Mouse (Mus musculus) layer of hippocampus, adult 2 months (tissue): ENCODE results near the gene Atad1. TPM values are rescaled to one million over a fixed set of nuclear protein-coding genes. Genes with fewer than 3 reads are reported as not detected.
A peak's percentile ranks its signal among the peaks of the same experiment; 100 is the strongest.
"Not testable (repeated sequence)": the region's sequence is repeated elsewhere in the genome, so short reads cannot be mapped to it uniquely, and the experiment has no call there.

ENCODE experiments used
- DNase-seq, 2 experiments: peaks; one replicate each; pipeline ENCODE4 v3.0.0; 2022; ENCODE audit warnings: low spot score in 2 of 2
- H3K27ac ChIP-seq: fragments of 200-600 bp; 2 replicates; pipeline ENCODE4 v1.8.1; 2022
- H3K4me3 ChIP-seq: fragments of 200-600 bp; 2 replicates; pipeline ENCODE4 v1.8.1; 2022; ENCODE audit warnings: mild to moderate bottlenecking
- CTCF ChIP-seq: fragments of 200-600 bp; conservative IDR thresholded peaks from 2 replicates; pipeline ENCODE4 v1.8.1; 2022; ENCODE audit warnings: antibody characterized with exemption, mild to moderate bottlenecking, moderate library complexity
- long read RNA-seq, 2 experiments: library from polyadenylated mRNA; stranded (forward); transcript quantifications; one replicate each; pipeline ENCODE4 v2.0.0; 2021; ENCODE audit warnings: borderline mapping rate in 2 of 2
- total RNA-seq, 2 experiments: library from RNA; stranded (reverse); gene quantifications; 2 replicates each; pipeline ENCODE4 v1.2.3; 2021

The Atad1 gene
- total RNA-seq = 10 to 100 TPM; 91.7 to 92.5 TPM
- long read RNA-seq, experiment 1, transcript Atad1-203 (10 exons, 3,771 nt) = major isoform, 56 of 67 reads
- long read RNA-seq, experiment 1, partial matches to known transcripts = 2 of 67 reads
- long read RNA-seq, experiment 1, other reads (novel, unspliced or antisense) = 8 of 67 reads
- long read RNA-seq, experiment 2, transcript Atad1-203 (10 exons, 3,771 nt) = major isoform, 97 of 113 reads
- long read RNA-seq, experiment 2, partial matches to known transcripts = 12 of 113 reads
- long read RNA-seq, experiment 2, other reads (novel, unspliced or antisense) = 4 of 113 reads

DNA sequence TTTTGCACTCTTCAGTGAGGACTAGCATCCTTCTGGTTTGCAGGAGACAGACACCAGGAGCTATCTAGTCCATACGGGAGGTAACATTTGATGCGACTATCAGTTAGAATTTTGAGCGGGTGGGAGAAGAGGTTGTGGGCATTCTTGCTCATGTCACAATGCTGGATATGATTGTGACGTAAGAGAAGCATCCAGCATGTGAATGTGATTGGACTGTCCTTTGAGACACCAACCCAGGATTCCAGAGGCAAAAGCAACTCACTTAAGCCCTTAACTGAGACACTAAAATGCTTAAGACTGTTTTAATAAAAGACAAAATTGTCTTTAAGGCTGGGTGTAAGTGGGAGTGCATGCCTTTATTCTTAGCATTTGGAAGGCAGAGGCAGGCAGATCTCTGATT lies at the start of gene Atad1:
Atad1 (minus strand) TSS at position 101 of the 400 bp plus-strand sequence.
- Histone ChIP-seq H3K27ac (no peak within 1 kb of the TSS), H3K4me3 (no peak within 1 kb of the TSS)
- no peak for TF ChIP-seq CTCF
- DNase-seq = no peak

DNA sequence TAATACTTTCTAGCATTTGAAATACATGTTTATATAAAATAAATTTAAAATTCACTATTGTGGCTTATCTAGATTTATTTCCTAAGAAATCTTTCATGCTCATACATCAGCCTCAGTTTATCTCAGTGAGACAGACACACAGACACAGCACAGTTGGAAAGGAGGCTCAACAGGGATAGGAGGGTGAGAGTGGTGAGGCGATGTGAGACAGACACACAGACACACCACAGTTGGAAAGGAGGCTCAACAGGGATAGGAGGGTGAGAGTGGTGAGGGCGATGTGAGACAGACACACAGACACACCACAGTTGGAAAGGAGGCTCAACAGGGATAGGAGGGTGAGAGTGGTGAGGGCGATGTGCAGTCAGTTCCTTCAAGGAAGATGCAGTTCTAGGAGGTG lies 48.4 kb upstream of the Atad1 start:
- H3K4me3 ChIP-seq, DNase-seq: not testable (repeated sequence)
- peak overlapping the region; percentile 32; the same call in 1 of the 2 replicates for H3K27ac ChIP-seq

DNA sequence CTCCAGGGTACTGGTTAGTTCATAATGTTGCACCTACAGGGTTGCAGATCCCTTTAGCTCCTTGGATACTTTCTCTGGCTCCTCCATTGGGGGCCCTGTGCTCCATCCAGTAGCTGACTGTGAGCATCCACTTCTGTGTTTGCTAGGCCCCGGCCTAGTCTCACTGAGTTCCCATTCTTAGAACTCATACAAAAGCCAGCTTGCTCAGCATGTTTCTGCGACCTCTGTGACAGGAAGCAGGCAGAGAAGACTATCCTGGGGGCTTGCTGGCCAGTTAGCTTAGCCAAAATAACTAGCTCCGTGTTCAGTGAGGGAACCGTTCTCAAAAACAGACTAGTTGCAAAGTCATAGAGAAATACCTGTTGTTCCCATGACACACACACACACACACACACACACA lies 47.8 kb upstream of the Atad1 start:
- H3K4me3 ChIP-seq, DNase-seq, H3K27ac ChIP-seq: not testable (repeated sequence)

DNA sequence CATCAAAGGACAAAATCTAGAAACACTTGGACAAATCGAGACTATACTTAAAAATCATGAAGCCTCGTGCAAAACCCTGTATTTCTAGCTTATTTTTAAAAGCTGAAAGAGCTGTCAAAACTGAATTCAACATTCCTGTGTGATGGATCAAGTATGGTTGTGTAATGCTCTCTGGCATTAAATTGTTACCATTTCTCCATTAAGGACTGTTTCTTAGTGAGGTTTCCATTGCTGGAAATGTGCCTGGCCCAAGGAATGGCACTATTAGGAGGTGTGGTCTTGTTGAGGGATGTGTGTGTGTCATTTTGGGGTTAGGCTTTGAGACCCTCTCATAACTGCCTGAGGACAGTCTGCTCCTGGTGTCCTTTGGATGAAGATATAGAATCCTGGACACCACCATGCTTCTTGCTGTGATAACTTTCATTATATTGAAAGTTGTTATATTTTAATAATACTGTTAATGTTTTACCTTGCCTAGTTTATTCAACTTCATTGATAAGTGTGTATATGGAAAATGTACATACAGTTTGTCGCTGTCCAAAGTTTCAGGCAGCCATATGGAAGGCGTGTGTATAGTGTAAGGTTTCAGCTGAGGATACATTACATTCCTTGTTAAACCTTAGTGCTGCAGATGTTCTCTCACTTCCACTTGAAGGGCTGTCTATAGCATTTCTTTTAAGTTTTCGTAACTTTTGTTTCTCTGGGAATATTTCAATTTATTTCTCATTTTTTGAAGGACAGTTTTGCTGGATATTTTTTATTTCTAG lies 41.9 kb upstream of the Atad1 start:
- H3K4me3 ChIP-seq = no peak overlapping the region
- no peak for TF ChIP-seq CTCF
- DNase-seq = no peak
- no peak overlapping the region for H3K27ac ChIP-seq

DNA sequence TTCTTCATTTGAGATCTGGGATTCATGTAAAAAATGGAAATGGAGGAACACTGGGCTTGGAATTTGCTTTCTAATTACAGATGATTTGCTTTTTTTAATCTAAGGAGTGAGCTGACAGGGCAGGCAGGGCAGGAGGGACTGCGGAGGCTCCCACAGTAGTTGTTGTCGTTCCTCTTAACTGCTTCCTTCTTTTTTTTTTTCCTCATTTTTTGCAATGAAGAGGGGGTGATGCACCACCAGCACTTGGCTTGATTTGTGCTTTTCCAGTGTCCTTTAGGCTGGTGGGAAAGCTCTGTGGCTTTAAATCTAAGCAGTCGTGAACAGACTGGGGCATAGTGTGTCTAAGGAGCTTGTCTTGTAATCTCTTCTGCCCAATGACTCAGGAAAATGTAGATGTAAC lies 39.5 kb upstream of the Atad1 start:
- Histone ChIP-seq H3K4me3 (no peak overlapping the region), H3K27ac (no peak overlapping the region)
- no peak for DNase-seq
- no peak for TF ChIP-seq CTCF

DNA sequence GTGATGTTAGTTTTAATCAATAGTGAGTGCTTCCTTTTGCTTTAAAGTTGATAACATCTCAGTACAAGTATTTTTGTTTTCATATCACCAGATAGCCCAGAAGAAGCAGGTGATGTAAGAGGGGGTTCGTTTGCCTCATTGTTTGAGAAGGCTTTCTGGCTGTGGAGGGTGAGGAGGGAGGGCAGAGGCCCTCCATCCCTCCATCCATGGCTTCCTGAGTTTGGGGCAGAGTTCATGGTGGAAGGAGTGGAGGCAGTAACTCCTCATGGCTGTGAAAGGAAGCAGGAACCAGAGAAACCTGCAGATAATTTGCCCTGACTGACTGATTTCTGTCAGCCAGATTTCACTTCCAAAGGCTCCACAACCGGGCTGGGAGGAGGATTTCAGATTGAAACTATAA lies 38.8 kb upstream of the Atad1 start:
- TF ChIP-seq CTCF = no peak
- no peak for DNase-seq
- H3K4me3 ChIP-seq = no peak overlapping the region
- H3K27ac ChIP-seq = no peak overlapping the region

DNA sequence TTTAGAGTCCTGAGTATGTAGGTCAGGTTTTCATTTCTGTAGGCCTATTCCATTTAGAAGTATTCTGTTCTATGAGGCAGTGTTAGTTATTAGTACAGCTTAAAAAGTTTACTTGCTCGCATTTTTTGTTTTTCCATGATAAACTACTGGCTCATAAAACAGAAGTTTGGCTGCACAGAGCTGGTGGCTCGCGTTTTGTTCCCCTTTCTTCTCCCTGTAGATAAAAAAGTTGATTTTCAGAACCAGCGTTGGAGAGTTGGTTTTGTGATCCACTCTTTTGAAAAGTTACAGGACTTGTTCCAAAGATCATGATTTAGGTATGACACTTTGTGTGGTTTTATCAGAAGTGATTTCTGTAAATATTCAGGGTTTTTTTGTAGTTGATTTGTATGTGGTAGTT lies 22.9 kb upstream of the Atad1 start:
- TF ChIP-seq CTCF = no peak
- Histone ChIP-seq H3K27ac (no peak overlapping the region), H3K4me3 (peak overlapping the region; percentile 94)
- DNase-seq = no peak

DNA sequence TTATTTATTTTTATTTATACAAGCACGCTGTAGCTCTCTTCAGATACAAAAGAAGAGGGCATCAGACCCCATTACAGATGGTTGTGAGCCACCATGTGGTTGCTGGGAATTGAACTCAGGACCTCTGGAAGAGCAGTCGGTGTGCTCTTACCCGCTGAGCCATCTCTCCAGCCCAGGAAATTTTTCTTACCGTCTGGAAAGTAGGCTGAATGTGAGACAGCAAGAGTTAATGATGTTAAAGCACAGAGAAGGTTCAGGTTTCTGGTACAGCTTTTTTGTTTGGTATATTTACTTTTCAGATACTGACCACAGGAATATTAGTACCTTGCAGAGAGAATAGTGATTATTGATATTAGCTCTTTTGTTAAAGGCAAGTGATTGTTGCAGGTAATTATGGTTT lies 21.6 kb upstream of the Atad1 start:
- no peak for TF ChIP-seq CTCF

DNA sequence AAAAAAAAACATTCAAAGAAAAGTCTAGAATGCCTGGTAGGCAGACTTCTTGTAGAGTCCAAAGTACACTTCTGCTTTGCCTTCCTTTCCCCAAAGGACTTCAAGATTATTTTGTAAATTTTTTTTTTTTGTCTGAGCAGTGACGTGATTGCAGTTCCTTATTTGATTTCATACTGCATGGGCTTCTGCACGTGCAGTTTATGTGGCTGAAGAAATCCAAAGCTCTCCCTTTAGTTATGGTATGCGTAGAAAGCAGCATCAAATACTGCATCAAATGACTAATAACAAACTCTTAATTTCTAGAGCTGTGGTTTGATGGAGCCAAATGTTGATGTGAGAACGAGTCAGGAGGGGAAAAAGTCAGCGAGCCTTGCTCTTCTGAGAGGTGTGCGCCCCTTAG lies 20.9 kb upstream of the Atad1 start:
- TF ChIP-seq CTCF = no peak
- Histone ChIP-seq H3K4me3 (peak overlapping the region; percentile 94), H3K27ac (peak overlapping the region; percentile 98; the same call in 1 of the 2 replicates)
- no peak for DNase-seq

More for the DNA sequence above, 21.6 kb upstream of the Atad1 start:
- DNase-seq = no peak
- Histone ChIP-seq H3K27ac (no peak overlapping the region), H3K4me3 (peak overlapping the region; percentile 94)

DNA sequence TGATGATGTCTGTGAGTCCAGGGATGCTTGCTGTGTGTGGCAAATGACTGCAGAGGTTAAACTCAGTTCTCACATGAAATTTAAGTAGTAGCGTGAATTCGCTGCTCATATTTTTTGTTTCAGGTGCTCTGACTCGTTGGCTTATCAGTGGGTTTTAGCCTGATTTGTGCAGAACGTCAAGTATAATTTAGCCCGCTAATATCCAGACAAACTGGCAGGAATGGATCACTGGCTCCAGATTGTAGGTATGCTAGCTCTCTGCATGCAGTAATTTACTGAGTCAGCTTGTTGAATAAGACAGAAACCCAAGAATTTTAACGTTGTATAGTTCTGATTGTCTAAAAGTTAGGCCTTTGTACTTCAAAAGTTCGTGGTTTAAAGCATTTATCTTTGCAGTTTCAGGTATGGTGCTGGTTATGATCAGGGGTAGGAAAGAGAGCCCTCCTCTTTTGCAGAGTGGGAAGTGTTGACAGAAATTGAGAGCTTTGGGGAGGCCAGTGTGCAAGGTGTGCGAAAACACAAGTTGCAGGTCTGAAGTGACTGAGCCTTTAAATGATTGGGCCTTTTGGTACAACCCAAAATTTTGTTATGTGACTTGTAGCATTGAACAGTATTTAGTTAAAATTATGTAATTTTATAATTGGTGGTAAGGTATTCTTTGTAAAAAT lies 19.9 kb upstream of the Atad1 start:
- no peak for TF ChIP-seq CTCF
- DNase-seq = no peak
- peak overlapping the region; percentile 94 for H3K4me3 ChIP-seq
- H3K27ac ChIP-seq = peak overlapping the region; percentile 98; the same call in 1 of the 2 replicates

DNA sequence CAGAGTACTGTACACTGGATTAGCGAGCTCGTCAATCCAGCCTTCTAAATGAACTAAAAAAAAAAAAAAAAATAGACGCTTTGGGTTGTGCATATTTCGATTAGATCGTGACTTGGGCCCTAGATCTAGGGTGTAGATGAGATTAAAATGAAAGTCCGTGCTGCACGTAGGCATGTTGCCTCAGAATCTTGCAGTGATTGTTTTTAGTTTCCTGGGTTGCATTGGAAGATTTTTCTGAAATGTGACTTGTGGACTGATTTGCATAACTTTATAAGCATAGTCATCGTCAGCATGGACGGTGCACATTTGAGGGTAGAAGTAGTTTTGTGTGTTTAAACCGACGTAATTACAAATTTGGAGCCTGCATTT lies 19.2 kb upstream of the Atad1 start:
- no peak for DNase-seq
- TF ChIP-seq CTCF = no peak
- H3K4me3 ChIP-seq = peak overlapping the region; percentile 94
- peak overlapping the region; percentile 98 for H3K27ac ChIP-seq

DNA sequence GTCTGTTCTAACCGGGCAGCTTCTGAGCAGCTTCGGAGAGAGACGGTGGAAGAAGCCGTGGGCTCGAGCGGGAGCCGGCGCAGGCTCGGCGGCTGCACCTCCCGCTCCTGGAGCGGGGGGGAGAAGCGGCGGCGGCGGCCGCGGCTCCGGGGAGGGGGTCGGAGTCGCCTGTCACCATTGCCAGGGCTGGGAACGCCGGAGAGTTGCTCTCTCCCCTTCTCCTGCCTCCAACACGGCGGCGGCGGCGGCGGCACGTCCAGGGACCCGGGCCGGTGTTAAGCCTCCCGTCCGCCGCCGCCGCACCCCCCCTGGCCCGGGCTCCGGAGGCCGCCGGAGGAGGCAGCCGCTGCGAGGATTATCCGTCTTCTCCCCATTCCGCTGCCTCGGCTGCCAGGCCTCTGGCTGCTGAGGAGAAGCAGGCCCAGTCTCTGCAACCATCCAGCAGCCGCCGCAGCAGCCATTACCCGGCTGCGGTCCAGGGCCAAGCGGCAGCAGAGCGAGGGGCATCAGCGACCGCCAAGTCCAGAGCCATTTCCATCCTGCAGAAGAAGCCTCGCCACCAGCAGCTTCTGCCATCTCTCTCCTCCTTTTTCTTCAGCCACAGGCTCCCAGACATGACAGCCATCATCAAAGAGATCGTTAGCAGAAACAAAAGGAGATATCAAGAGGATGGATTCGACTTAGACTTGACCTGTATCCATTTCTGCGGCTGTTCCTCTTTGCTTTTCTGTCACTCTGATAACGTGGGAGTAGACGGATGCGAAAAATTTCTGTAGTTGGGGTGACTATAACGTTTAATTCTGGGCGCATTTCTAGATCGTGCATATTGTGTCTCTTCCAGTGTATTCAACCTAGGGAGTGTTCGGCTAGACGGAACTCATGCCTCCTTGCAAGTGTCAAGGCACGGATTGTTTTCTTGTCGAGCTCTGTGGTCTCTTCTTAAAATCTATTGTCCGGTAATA lies 18.5 kb upstream of the Atad1 start:
- Histone ChIP-seq H3K27ac (peak overlapping the region; percentile 98), H3K4me3 (peak overlapping the region; percentile 94)
- TF ChIP-seq CTCF = no peak
- DNase-seq = peak; percentile 39 to 46
